Mouse (Mus musculus) neural tube, embryonic 12.5 days (tissue): Measurements from ENCODE around the gene Hivep3. TPM values are rescaled to one million over a fixed set of nuclear protein-coding genes. Genes with fewer than 3 reads are reported as not detected.

ENCODE experiments used
- ATAC-seq: fragments of 200-750 bp; cut with Nextera tagmentation; 2 replicates; pipeline ENCODE4 v1.8.0; 2017; ENCODE audit warnings: low read depth, mild to moderate bottlenecking, moderate TSS enrichment, moderate library complexity; ENCODE audit not compliant: low FRiP score
- H3K27ac ChIP-seq: fragments of 300-500 bp; sonication (generic); 2 replicates; pipeline ENCODE4 v1.5.1; 2016
- H3K27me3 ChIP-seq: fragments of 300-500 bp; sonication (generic); replicated peaks from 2 replicates; pipeline ENCODE4 v1.6.1; 2016; ENCODE audit warnings: mild to moderate bottlenecking
- H3K36me3 ChIP-seq: fragments of 300-500 bp; sonication (generic); 2 replicates; pipeline ENCODE4 v1.6.1; 2016; ENCODE audit warnings: mild to moderate bottlenecking
- H3K4me1 ChIP-seq: fragments of 300-500 bp; sonication (generic); 2 replicates; pipeline ENCODE4 v1.6.1; 2016
- H3K4me2 ChIP-seq: fragments of 300-500 bp; sonication (generic); replicated peaks from 2 replicates; pipeline ENCODE4 v1.6.1; 2016; ENCODE audit warnings: mild to moderate bottlenecking
- H3K4me3 ChIP-seq: fragments of 300-500 bp; sonication (generic); 2 replicates; pipeline ENCODE4 v1.5.1; 2016
- H3K9ac ChIP-seq: fragments of 300-500 bp; sonication (generic); 2 replicates; pipeline ENCODE4 v1.6.1; 2016; ENCODE audit warnings: mild to moderate bottlenecking
- H3K9me3 ChIP-seq: fragments of 300-500 bp; sonication (generic); 2 replicates; pipeline ENCODE4 v1.6.1; 2016; ENCODE audit warnings: mild to moderate bottlenecking
- WGBS: fragments of 180-500 bp; shearing (Covaris S2); methylation state at CpG from one replicate; pipeline ENCODE4 v1.1.7; 2016; 5-methylcytosine and 5-hydroxymethylcytosine counted together
- polyA plus RNA-seq: library from polyadenylated mRNA; unstranded; fragments of >200 nt; fragmentation: Nextera tagmentation; extraction: Ambion mirVana; gene quantifications from 2 replicates; pipeline ENCODE4 v1.2.1, GENCODE M21; 2016

Gene Hivep3
- polyA plus RNA-seq, 1 experiment from 2014 or later = 11.9 TPM

- 88% methylated on average over 3 of the region's 3 CpGs for WGBS
- Histone ChIP-seq H3K9me3 (no peaks in the 10 kb centered on the region), H3K4me2 (no peak overlapping the region), H3K27ac (no peak overlapping the region), H3K36me3 (no peaks in the 10 kb centered on the region), H3K9ac (no peak overlapping the region), H3K4me1 (no peaks in the 10 kb centered on the region), H3K4me3 (no peak overlapping the region), H3K27me3 (no peaks in the 10 kb centered on the region)
- ATAC-seq = no peak
These were observed 34.5 kb downstream of the Hivep3 start for GRCm38 (mm10) chr4:119768046-119768445.

- H3K27me3 ChIP-seq = no peaks in the 10 kb centered on the region
- H3K27ac ChIP-seq = no peak overlapping the region
- no peak overlapping the region for H3K4me3 ChIP-seq
- no peak overlapping the region for H3K9ac ChIP-seq
- H3K4me2 ChIP-seq = no peak overlapping the region
- H3K36me3 ChIP-seq = no peaks in the 10 kb centered on the region
- no peaks in the 10 kb centered on the region for H3K4me1 ChIP-seq
- H3K9me3 ChIP-seq = no peaks in the 10 kb centered on the region
- 85% methylated on average over 3 of the region's 3 CpGs for WGBS
- no peak for ATAC-seq
These were observed 42.3 kb downstream of the Hivep3 start for GRCm38 (mm10) chr4:119775913-119776312.

- H3K9me3 ChIP-seq = no peaks in the 10 kb centered on the region
- H3K36me3 ChIP-seq = no peaks in the 10 kb centered on the region
These were observed 43.6 kb downstream of the Hivep3 start for GRCm38 (mm10) chr4:119777146-119777545.

GRCm38 (mm10) chr4:119779561-119780400, 46.2 kb downstream of the Hivep3 start:
- H3K36me3 ChIP-seq = no peaks in the 10 kb centered on the region
- no peaks in the 10 kb centered on the region for H3K4me1 ChIP-seq
- ATAC-seq = no peak
- H3K27me3 ChIP-seq = no peaks in the 10 kb centered on the region
- H3K9ac ChIP-seq = no peak overlapping the region
- no peak overlapping the region for H3K4me2 ChIP-seq
- H3K9me3 ChIP-seq = no peaks in the 10 kb centered on the region
- no peak overlapping the region for H3K4me3 ChIP-seq
- no peak overlapping the region for H3K27ac ChIP-seq
- WGBS = 57% methylated on average over 5 of the region's 5 CpGs

More at GRCm38 (mm10) chr4:119777146-119777545, 43.6 kb downstream of the Hivep3 start:
- H3K4me2 ChIP-seq = no peak overlapping the region
- no peaks in the 10 kb centered on the region for H3K27me3 ChIP-seq
- H3K27ac ChIP-seq = no peak overlapping the region
- H3K4me3 ChIP-seq = no peak overlapping the region
- no peaks in the 10 kb centered on the region for H3K4me1 ChIP-seq
- H3K9ac ChIP-seq = no peak overlapping the region
- 93% methylated on average over 3 of the region's 3 CpGs for WGBS
- no peak for ATAC-seq

- Histone ChIP-seq H3K27ac (no peak overlapping the region), H3K4me3 (no peak overlapping the region), H3K9ac (no peak overlapping the region), H3K9me3 (no peaks in the 10 kb centered on the region), H3K4me2 (no peak overlapping the region), H3K36me3 (no peaks in the 10 kb centered on the region), H3K27me3 (no peaks in the 10 kb centered on the region), H3K4me1 (no peaks in the 10 kb centered on the region)
- no peak for ATAC-seq
- 83% methylated on average over 6 of the region's 6 CpGs for whole genome bisulfite sequencing
These were observed 47.3 kb downstream of the Hivep3 start for GRCm38 (mm10) chr4:119780881-119781280.

GRCm38 (mm10) chr4:119784959-119785358, 51.4 kb downstream of the Hivep3 start:
- Histone ChIP-seq H3K36me3 (no peaks in the 10 kb centered on the region), H3K27me3 (no peaks in the 10 kb centered on the region), H3K4me1 (no peaks in the 10 kb centered on the region), H3K4me2 (no peak overlapping the region), H3K27ac (no peak overlapping the region), H3K4me3 (no peak overlapping the region), H3K9ac (no peak overlapping the region), H3K9me3 (no peaks in the 10 kb centered on the region)
- 90% methylated on average over 3 of the region's 3 CpGs for WGBS
- ATAC-seq = no peak

GRCm38 (mm10) chr4:119786307-119786706, 52.7 kb downstream of the Hivep3 start:
- H3K9me3 ChIP-seq = no peaks in the 10 kb centered on the region
- no peak for ATAC-seq
- no peak overlapping the region for H3K27ac ChIP-seq
- no peak overlapping the region for H3K4me3 ChIP-seq
- no peak overlapping the region for H3K9ac ChIP-seq
- H3K4me1 ChIP-seq = no peaks in the 10 kb centered on the region
- no peak overlapping the region for H3K4me2 ChIP-seq
- H3K27me3 ChIP-seq = no peaks in the 10 kb centered on the region
- 88% methylated on average over 2 of the region's 2 CpGs for WGBS
- H3K36me3 ChIP-seq = no peaks in the 10 kb centered on the region

- no peak overlapping the region for H3K27ac ChIP-seq
- ATAC-seq = no peak
- H3K36me3 ChIP-seq = no peaks in the 10 kb centered on the region
- H3K27me3 ChIP-seq = no peaks in the 10 kb centered on the region
- no peaks in the 10 kb centered on the region for H3K4me1 ChIP-seq
- WGBS = 68% methylated on average over 1 of the region's 2 CpGs
- H3K4me3 ChIP-seq = no peak overlapping the region
- H3K9ac ChIP-seq = no peak overlapping the region
- H3K9me3 ChIP-seq = no peaks in the 10 kb centered on the region
- H3K4me2 ChIP-seq = no peak overlapping the region
These were observed 53.1 kb downstream of the Hivep3 start for GRCm38 (mm10) chr4:119786721-119787120.

- WGBS = 92% methylated on average over 6 of the region's 6 CpGs
- no peak for ATAC-seq
These were observed 55.2 kb downstream of the Hivep3 start for GRCm38 (mm10) chr4:119788746-119789145.

GRCm38 (mm10) chr4:119789495-119790148, 56.0 kb downstream of the Hivep3 start:
- no peak overlapping the region for H3K4me2 ChIP-seq
- H3K9me3 ChIP-seq = no peaks in the 10 kb centered on the region
- ATAC-seq = no peak
- WGBS = 81% methylated on average over 9 of the region's 9 CpGs
- no peaks in the 10 kb centered on the region for H3K27me3 ChIP-seq
- no peaks in the 10 kb centered on the region for H3K36me3 ChIP-seq
- H3K4me3 ChIP-seq = no peak overlapping the region
- H3K27ac ChIP-seq = no peak overlapping the region
- no peak overlapping the region for H3K9ac ChIP-seq
- H3K4me1 ChIP-seq = no peaks in the 10 kb centered on the region

More at GRCm38 (mm10) chr4:119788746-119789145, 55.2 kb downstream of the Hivep3 start:
- H3K36me3 ChIP-seq = no peaks in the 10 kb centered on the region
- H3K9ac ChIP-seq = no peak overlapping the region
- H3K4me1 ChIP-seq = no peaks in the 10 kb centered on the region
- H3K27ac ChIP-seq = no peak overlapping the region
- no peaks in the 10 kb centered on the region for H3K9me3 ChIP-seq
- H3K4me3 ChIP-seq = no peak overlapping the region
- no peaks in the 10 kb centered on the region for H3K27me3 ChIP-seq
- no peak overlapping the region for H3K4me2 ChIP-seq

- Histone ChIP-seq H3K27me3 (no peaks in the 10 kb centered on the region), H3K27ac (no peak overlapping the region), H3K4me2 (no peak overlapping the region), H3K4me3 (no peak overlapping the region), H3K36me3 (no peaks in the 10 kb centered on the region), H3K9ac (no peak overlapping the region), H3K9me3 (no peaks in the 10 kb centered on the region), H3K4me1 (no peaks in the 10 kb centered on the region)
- WGBS = 79% methylated on average over 3 of the region's 3 CpGs
- no peak for ATAC-seq
These were observed 65.3 kb downstream of the Hivep3 start for GRCm38 (mm10) chr4:119798891-119799290.

- 81% methylated on average over 2 of the region's 2 CpGs for WGBS
- no peaks in the 10 kb centered on the region for H3K9me3 ChIP-seq
- no peak overlapping the region for H3K27ac ChIP-seq
- no peak overlapping the region for H3K4me2 ChIP-seq
- H3K4me1 ChIP-seq = no peaks in the 10 kb centered on the region
- no peaks in the 10 kb centered on the region for H3K36me3 ChIP-seq
- H3K9ac ChIP-seq = no peak overlapping the region
- no peak overlapping the region for H3K4me3 ChIP-seq
- ATAC-seq = no peak
- peaks cover 5% of the 10 kb centered on the region; the same call in 1 of the 2 replicates for H3K27me3 ChIP-seq
These were observed 73.0 kb downstream of the Hivep3 start for GRCm38 (mm10) chr4:119806556-119806955.
